Mouse (Mus musculus) embryonic stem cell, embryonic (primary cell): ENCODE results near the gene Nans.

ENCODE experiments used
- CTCF ChIA-PET, 4 experiments: fragments of 300-600 bp in 2 of 4; fragments of 350-600 bp in 2 of 4; sonication (Branson Sonifier 250); formaldehyde crosslinking; loops; one replicate each; lab custom pipeline; 2022; ENCODE audit warnings: inconsistent platforms in 2 of 4; lab: Charles Lee
- POLR2A ChIA-PET, 4 experiments: fragments of 300-600 bp in 2 of 4; fragments of 350-600 bp in 2 of 4; sonication (Branson Sonifier 250); formaldehyde crosslinking; loops; one replicate each; lab custom pipeline; 2022; ENCODE audit warnings: antibody characterized with exemption in 4 of 4, inconsistent platforms in 1 of 4; lab: Charles Lee

The Nans gene

DNA sequence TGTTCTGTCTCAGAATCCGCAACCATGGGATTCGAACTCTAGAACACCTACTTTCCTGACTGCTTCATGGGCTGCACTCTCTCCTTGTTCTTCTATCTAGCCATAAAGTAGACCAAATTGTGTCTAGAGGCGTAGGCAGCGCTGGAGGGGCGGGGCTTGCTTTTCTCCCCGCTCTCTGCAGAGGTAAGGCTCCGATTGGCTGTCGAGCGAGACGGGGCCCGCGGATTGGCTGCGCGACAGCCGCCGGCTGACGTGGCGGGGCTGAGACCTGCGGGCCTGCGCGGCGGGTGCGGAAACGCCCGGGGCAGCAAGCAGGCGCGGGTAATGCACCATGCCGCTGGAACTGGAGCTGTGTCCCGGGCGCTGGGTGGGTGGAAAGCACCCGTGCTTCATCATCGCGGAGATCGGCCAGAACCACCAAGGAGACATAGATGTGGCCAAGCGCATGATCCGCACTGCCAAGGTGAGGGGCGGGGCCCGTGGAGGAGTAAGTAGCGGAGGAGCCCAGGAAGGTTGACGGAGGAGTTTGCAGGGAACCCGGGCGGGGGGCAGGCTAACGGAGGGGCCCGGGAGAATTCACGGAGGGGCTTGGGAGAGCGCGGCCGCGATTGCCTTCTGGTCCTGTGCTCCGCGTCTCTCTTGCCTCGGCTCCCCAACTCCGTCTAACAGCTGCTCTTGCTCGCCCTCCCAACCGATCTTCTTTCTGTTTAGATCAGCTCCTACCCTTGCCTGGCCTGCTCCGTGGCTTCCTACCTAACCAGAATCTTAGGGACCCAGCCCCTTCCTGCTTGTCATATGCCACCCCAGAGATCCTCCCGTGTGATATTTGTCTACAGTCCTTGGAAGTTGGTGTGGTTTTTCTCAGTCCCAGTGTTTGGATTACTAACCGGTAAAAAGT is at the start of gene Nans:
Gene Nans, plus strand, starts transcription at position 221 of the 898 bp plus-strand sequence.
- ChIA-PET CTCF (interaction anchor here (0.6 to 1.8 kb wide), 12 partner anchors 8 to 1013 kb away, joined by 3 to 12 read pairs (median 3); no protein-coding TSS in a partner anchor), POLR2A (interaction anchor here in 3 of 4 experiments (0.6 to 2.4 kb wide), 22 partner anchors 8 to 155 kb away, joined by 3 to 12 read pairs (median 4); partner anchors contain the start of gene Anp32b (in 1 of the 3))

DNA sequence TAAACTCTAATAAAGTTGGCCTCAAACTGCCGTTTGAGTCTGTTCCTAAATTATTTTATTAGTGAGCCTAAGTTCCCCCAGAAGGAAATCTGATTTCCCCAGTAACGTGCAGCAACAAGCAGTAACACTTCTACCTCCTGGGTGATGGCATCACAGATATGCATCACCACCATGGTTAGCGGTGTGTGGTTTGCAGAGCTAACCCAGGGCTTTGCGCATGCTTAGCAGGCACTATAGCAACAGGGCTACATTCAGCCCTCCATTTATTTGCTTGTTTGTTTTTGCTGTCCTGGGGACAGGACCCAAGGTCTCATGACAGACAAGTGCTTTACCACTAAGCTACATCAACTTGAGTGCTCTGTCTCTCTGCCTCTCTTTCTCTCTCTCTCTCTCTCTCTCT is 46.5 kb upstream of the Nans start:
- ChIA-PET CTCF (no interaction called here), POLR2A (interaction anchor here in 2 of 4 experiments (0.7 to 1.7 kb wide), 6 partner anchors 8 to 213 kb away, joined by 3 to 7 read pairs (median 4); partner anchors contain the start of genes Anp32b (in 2 of the 2) and Trmo (in 2 of the 2))

DNA sequence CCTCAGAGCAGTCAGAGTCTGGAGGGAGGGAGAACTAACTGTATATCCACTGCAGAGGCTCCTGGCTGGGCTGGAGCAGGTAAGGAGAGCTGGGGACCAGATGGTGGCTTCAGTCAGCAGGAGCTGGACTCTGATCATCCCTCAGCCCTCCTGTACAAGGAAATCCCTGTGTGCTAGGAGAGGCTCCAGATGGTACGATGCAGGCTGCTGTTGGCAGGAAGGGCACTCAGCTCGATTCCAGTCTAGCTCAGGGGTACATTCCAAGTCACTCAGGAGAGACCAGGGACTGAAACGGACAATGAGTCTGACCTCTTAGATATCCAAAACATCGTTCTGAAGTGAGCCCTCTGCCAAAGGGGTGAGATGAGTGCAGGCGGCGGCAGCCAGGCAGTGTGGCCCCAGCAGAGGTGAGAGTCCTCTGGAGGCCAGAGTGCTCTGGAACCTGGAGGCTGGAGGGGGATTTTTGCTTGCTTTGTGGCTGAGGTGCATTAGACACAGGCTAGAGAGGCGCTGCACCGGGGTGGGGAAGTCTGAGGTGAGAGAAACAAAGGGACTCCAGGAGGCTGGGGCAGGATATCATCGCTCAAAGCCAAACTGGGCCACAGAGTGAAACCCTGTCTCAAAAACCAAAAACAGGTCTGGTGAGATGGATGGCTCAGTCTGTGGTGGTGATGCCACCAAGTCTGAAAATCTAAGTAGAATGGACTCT is 43.7 kb upstream of the Nans start:
- ChIA-PET POLR2A (interaction anchor here in 3 of 4 experiments (0.5 to 3.0 kb wide), 21 partner anchors 8 to 192 kb away, joined by 3 to 17 read pairs (median 4); partner anchors contain the start of gene Trmo (in 3 of the 3)), CTCF (interaction anchor here (0.6 to 1.7 kb wide), 5 partner anchors 13 to 156 kb away, joined by 3 to 7 read pairs (median 5); partner anchors contain the start of genes Coro2a (in 1 of the 4) and Trmo (in 1 of the 4))

DNA sequence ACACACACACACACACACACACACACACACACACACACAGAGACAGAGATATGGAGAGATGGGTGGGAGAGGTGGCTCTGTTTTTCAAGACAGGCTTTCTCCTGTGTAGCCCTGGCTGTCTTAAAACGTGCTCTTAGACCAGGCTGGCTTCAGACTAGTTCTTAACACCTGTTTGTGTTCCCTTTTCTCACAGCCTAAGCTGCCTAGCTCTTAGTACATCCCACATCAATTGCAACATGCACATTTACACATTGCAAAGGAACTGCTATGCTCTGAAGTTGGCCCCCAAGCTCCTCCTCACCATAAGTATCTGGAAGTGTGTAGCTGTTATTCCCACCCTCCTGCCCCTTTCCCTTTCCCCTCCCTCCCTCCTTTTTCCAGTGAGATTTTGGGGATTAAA is 41.6 kb upstream of the Nans start:
- POLR2A ChIA-PET, result interaction anchor here in 2 of 4 experiments (0.7 to 4.9 kb wide), 3 partner anchors 30 to 57 kb away, joined by 3 to 68 read pairs (median 12); partner anchors contain the start of gene Trmo (in 1 of the 2)

DNA sequence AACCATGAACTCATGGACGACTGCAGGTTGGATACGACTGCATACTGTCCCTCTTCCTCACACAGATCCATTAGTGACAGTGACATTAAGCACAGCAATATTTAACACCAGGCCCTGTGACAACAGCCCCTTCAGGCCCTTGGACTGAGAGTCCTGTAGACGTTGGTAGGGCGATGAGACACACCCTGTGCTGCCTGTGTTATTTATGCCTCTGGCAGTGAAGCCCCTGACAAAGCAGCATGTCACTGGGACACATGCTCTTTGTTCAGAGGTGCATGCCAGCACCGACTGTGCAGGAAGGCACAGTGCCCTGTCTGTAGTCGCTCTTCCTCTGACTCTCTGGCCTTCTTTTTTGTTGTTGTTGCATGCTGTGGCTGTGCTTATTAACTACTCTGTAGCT is 40.2 kb upstream of the Nans start:
- POLR2A ChIA-PET, result interaction anchor here (0.6 to 4.9 kb wide), 21 partner anchors 8 to 1252 kb away, joined by 3 to 68 read pairs (median 4); partner anchors contain the start of gene Trmo (in 3 of the 4)
- CTCF ChIA-PET, result no interaction called here

More for the DNA sequence above, 41.6 kb upstream of the Nans start:
- CTCF ChIA-PET, result interaction anchor here in 1 of 4 experiments (1.2 kb wide), 1 partner anchor 57 kb away, joined by 3 read pairs; no protein-coding TSS in a partner anchor

DNA sequence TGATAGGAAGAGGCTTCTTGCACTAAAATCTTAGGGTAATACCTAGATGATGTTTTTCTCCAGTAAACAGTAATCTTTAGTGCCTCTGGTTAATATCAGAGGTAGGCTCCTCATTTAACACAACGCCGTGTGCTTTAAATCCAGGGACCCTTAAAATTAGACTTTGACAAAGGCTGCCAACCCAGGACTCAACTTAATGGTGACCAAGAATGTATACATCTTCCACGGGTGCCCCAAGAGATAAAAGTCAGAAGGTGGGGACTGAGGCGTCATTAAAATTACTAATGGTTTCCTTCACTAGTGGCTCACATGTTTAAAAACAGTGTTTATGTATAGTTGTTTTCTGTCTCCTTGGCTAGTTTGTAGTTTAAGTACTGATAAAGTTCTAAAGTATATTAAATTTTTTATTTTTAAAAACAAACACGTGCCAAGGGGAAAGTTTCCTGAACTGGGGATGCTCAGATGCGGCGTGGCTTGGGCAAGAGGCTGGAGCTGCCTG is 39.0 kb upstream of the Nans start:
- CTCF ChIA-PET, result interaction anchor here in 3 of 4 experiments (0.6 to 1.6 kb wide), 6 partner anchors 18 to 1912 kb away, joined by 3 to 6 read pairs (median 3); no protein-coding TSS in a partner anchor
- POLR2A ChIA-PET, result interaction anchor here (0.6 to 4.9 kb wide), 76 partner anchors 8 to 993 kb away, joined by 3 to 68 read pairs (median 4); partner anchors contain the start of genes Trmo (in 4 of the 4), Nans (in 1 of the 4) and Xpa (in 1 of the 4)

DNA sequence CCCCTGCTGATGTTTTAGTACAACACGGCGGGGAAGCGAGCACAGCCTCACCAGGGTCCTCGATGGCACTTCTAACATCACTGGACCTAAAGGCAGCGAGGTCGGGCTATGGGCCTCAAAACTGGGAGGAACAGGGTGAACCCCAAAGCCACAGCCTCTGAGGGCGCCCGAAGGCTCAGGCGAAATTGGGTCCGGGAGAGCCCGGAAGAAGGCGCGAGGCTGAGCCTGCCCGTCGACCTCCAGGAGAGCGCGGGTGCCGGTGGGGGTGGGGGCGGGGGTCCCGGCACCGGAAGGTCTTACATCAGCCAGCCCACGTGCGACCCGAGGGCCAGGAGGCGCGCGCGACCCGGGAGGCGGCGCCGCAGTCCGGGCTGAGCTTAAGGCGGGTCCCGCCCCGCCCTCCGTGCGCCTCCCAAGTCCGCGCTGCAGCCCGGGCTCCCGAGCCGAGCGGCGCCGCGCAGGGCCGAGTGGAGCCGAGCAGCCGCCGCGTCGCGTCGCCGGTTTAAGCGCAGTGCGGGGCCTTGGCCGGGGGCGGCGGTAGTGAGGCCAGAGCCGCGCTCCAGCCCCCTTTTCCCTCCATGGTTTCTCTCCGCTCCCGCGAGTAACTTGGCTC is 38.4 kb upstream of the Nans start, which contains the start of gene Anp32b:
Gene Anp32b, plus strand, starts transcription at position 384 of the 613 bp plus-strand sequence.
- ChIA-PET CTCF (interaction anchor here in 2 of 4 experiments (0.6 to 1.6 kb wide), 3 partner anchors 18 to 60 kb away, joined by 3 to 6 read pairs (median 4); no protein-coding TSS in a partner anchor), POLR2A (interaction anchor here (0.5 to 4.9 kb wide), 70 partner anchors 8 to 1573 kb away, joined by 3 to 68 read pairs (median 4); partner anchors contain the start of genes Trmo (in 4 of the 4), Nans (in 1 of the 4) and Xpa (in 1 of the 4))

DNA sequence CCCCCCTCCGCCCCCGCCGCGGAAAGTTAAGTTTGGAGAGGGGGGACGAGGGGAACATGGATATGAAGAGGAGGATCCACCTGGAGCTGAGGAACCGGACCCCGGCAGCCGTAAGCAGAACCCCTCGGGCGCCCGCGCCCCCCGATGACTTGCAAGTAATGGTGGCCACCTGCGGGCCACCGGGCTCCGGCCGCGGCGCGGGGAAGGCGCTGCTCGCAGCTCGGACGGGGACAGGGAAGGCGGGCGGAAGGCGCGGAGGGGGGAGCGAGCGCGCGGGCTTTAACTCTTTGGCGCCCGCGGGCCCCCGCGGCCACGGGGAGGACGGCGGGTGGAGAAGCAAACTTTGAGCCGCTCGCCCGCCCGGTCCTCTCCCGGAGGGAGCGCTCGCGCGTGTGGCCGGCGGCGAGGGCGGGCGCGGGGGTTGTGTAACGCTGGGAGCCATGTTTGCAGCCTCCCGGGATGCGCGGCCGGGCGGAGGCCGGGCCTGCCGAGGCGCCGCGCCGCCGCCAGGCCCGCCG is 37.7 kb upstream of the Nans start:
- ChIA-PET POLR2A (interaction anchor here (0.5 to 4.9 kb wide), 55 partner anchors 8 to 1572 kb away, joined by 3 to 68 read pairs (median 4); partner anchors contain the start of genes Trmo (in 4 of the 4), Nans (in 1 of the 4) and Xpa (in 1 of the 4)), CTCF (interaction anchor here in 1 of 4 experiments (1.6 kb wide), 1 partner anchor 61 kb away, joined by 6 read pairs; no protein-coding TSS in a partner anchor)

DNA sequence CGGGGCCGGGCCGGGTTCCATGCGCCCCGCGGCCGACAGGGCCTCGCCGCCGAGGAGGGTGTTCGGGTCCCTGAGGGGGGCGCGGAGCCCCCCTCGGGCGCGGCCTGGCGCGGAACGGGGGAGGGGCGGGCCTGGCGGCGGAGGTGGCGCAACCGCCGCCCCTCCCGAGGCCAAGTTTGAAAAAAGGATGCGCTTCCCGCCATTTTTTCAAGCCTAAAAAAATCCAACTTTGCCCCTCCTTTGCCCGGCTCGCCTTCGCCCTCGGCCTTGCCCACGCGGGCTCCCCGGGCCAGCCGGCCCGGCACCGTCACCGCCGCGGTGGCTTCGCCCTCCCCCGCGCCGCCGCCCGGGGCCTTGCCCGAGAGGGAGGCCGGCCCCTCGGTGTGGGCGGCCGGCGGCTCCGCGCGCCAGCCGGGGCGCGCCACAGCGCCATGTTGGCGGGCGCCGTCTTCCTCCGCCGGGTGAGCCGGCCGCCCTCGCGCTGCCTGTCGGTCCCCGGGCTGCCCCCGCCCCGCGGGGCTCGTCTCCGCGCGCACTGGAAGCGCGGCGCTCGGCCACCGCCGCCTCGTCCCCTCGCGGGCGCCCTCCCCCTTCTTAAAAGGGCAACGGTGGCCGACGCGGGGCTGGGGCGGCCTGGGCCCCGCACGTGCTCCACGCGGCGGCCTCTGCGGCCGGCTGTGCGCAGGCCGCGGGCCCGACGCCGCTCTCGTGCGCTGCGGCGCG is 37.1 kb upstream of the Nans start:
- ChIA-PET POLR2A (interaction anchor here (1.0 to 18.9 kb wide), 15 partner anchors 8 to 1749 kb away, joined by 3 to 581 read pairs (median 7); partner anchors contain the start of gene Trmo (in 3 of the 4)), CTCF (interaction anchor here in 1 of 4 experiments (1.1 kb wide), 1 partner anchor 61 kb away, joined by 3 read pairs; no protein-coding TSS in a partner anchor)

DNA sequence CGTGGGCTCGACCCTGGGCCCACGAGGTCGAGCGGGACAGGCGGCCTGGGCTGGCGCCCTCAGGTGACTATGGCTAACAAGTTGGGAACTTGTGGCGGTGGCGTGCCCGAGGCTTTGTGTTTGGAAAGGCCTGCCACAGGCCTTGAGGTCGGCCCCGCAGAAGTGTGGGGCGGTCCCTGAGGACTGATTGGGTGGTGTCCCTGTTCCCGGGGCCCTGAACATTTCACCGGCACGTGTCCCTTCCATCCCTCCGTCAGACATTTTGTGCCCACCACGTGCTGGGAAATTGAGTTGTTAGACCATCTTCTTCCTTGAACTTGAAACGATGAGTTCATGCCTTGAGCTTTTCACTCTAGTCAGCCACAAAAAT is 36.6 kb upstream of the Nans start:
- ChIA-PET CTCF (interaction anchor here in 1 of 4 experiments (1.1 kb wide), 1 partner anchor 62 kb away, joined by 3 read pairs; no protein-coding TSS in a partner anchor), POLR2A (interaction anchor here (1.0 to 18.9 kb wide), 14 partner anchors 11 to 1749 kb away, joined by 3 to 581 read pairs (median 6); partner anchors contain the start of genes Trmo (in 2 of the 4) and Foxe1 (in 1 of the 4))

DNA sequence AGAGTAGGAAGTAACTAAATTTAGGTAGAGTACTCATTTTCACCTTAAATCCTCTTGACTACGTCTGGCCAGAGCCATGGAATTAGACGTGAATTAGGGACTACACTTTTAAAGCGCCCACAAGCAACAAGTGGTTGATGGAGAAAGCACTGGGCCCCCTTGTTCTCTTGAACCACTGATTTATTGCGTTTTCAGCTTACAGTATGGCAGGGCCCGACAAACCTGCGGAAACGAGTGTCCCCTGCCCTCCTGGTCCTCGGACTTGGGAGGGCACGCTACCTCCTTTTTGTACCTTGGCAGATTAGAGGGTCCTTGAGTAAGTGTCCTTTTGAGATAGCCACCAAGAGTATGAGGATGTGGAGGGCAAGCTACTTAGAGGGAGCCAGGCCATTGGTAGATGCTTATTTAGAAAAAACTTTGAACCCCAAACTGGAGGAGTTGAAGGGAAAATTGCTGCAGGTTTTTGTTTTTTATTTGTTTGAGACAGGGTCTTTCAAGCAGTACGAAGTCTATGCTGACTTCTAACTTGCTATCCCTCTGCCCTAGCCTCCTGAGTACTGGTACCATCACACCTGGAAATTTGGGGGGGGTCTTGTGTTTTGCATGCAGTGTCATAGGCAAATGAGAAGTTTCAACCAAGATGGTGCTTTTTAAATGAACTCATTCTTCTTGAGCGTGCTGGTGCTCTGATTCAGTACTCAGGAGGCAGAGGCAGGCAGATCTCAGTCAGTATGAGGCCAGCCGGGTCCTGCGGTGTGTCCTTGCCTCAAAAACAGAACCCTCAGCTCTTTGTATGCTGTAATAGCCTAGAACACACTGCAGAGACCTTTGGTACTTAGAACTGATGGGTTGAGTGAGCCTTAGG is 36.0 kb upstream of the Nans start:
- ChIA-PET POLR2A (interaction anchor here (0.6 to 18.9 kb wide), 26 partner anchors 8 to 1750 kb away, joined by 3 to 581 read pairs (median 4); partner anchors contain the start of genes Trmo (in 2 of the 4) and Foxe1 (in 1 of the 4)), CTCF (interaction anchor here in 1 of 4 experiments (1.1 kb wide), 1 partner anchor 62 kb away, joined by 3 read pairs; no protein-coding TSS in a partner anchor)

DNA sequence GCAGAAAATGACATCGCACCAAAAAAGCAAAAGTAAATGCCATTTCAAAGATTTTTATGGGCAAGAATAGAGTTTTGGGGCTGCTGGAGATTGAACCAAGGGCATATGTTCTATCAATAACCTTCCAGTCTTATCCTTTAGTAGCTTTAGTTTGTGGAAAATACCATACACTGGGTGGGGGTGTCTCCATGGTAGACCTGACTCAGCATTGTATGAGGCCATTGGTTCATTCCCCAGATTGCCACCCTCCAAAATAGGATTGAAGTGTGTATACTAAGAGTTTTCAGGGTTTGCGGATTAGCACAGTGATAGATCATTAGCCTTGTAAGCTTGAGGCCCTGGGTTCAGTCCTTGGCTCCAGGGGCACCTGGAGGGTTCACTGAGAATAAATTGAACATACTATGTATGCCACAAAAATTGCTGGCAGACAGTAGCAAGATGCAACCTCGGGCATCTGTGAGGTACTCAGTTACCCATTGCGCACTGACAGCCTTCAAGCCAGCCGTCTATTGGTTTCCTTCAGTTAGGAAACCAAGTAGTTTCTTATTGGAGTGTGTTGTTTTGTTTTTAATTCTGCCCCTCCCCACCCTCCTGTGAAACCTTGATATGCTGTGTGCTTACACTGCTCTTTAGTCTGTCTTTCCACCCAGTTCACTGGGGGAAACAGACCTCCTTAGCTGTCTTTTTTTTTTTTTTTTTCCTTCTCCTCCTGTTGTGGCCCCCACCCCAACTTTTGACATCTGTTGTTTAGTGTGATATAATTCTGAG is 34.8 kb upstream of the Nans start:
- CTCF ChIA-PET, result interaction anchor here in 2 of 4 experiments (0.9 to 1.1 kb wide), 3 partner anchors 9 to 45 kb away, joined by 3 read pairs; no protein-coding TSS in a partner anchor
- POLR2A ChIA-PET, result interaction anchor here (0.6 to 18.9 kb wide), 35 partner anchors 9 to 1703 kb away, joined by 3 to 581 read pairs (median 4); partner anchors contain the start of genes Trmo (in 2 of the 4) and Foxe1 (in 1 of the 4)

DNA sequence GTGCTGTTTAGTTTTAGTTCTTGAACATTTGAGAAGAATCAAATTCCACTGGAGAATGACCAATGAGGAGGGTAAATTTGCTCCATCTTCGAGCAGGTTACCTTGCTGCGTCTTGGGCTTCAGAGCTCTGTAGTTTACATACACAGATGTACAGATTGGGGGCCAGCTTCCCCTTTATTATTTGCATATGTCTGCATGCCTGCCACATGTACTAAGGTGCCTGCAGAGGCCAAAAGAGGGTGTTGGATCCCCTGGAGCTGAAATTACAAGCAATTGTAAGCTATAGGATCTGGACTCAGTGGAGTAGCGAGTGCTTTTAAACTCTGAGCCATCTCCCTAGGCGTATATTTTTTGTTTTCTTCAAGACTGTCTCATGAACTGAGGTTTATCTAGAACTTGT is 32.3 kb upstream of the Nans start:
- CTCF ChIA-PET, result no interaction called here
- POLR2A ChIA-PET, result interaction anchor here (0.8 to 18.9 kb wide), 16 partner anchors 8 to 90 kb away, joined by 3 to 581 read pairs (median 4); partner anchors contain the start of gene Trmo (in 1 of the 4)

DNA sequence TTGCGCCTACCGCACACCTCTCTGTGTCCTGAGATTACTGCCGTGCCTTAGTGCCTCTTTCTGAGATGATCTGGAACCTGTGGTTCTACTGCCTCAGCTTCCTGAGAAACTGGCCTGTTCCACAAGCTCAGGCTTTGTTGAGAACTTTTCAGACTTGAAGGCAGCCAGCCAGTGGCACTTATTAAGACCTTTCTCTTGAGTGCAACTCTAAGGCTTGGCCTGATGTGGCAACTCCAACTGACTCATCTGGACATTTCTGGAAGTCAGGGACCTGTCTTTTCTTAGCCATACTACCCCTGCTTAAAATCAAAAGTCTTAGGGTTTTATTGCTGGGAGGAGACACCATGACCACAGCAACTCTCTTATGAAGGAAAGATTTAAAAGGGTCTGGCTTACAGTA is 31.9 kb upstream of the Nans start:
- ChIA-PET CTCF (no interaction called here), POLR2A (interaction anchor here (0.8 to 18.9 kb wide), 14 partner anchors 8 to 75 kb away, joined by 3 to 581 read pairs (median 4); partner anchors contain the start of genes Nans (in 1 of the 4) and Trmo (in 1 of the 4))
